Mouse (Mus musculus): ENCODE results near the gene Rc3h2.

The Rc3h2 gene

GRCm38 (mm10) chr2:37338497-37339187 lies 84.1 kb downstream of the Rc3h2 start:
- DNase-seq (ENCODE audit: low read depth, low spot score): peak; percentile 87

- DNase-seq (ENCODE audit: low read depth, low spot score): peak; percentile 79
Measured at GRCm38 (mm10) chr2:37333321-37333720, 89.4 kb downstream of the Rc3h2 start.

GRCm38 (mm10) chr2:37326215-37326614 lies 96.5 kb downstream of the Rc3h2 start, which contains the start of gene Olfr368:
Gene Olfr368, plus strand, starts transcription at chr2:37326515.
- no peak for DNase-seq (ENCODE audit: low read depth, low spot score)
